ENCODE assay signal across 14 mouse cellular contexts in genomic region chr4:118060915-118061530, GRCm38 (mm10).
DNase-seq lines count a peak whose midpoint lies in the region; TF ChIP-seq lines count a peak whose summit lies in the region.
"Had no signal": no experiment of that assay in that cellular context is flagged by ENCODE, and none has a peak within 500 bp of the region (broad histone marks: within the 10 kb centered on the region; RNA-seq: fewer than 3 reads in every experiment).

No protein-coding gene starts in this region.

- no peak overlapping the region for H3K27ac ChIP-seq in heart, embryonic 10.5 days
- H3K27ac ChIP-seq in small intestine, adult 2 months (ENCODE audit: insufficient read depth, low read depth, low read length), result peak overlapping the region; percentile 76

- no peaks in the 10 kb centered on the region for H3K9me3 ChIP-seq in heart, embryonic 10.5 days
- H3K9me3 ChIP-seq: forebrain, embryonic 10.5 days had no signal

- 77% methylated on average over 13 of the region's 13 CpGs for WGBS in heart, embryonic 10.5 days
- WGBS in small intestine, adult 2 months, result 88% methylated on average over 13 of the region's 13 CpGs

- DNase-seq in heart, adult 11 months, result peak; percentile 97
- DNase-seq in heart, embryonic 10.5 days (ENCODE audit: low spot score), result no peak
- peak; percentile 33 for DNase-seq in NIH3T3 (ENCODE audit: low read depth)
- DNase-seq in lung, adult 18-20 months, result peak; percentile 46 to 60
- no peak for DNase-seq in c-Kit-positive CD71-positive TER-119-positive erythroid progenitor cells, embryonic 14.5 days (ENCODE audit: low spot score)
- no peak for DNase-seq in cerebellum, adult 9-11 months
- no peak for DNase-seq in left cerebral cortex, adult 18-20 months (ENCODE audit: low spot score in 2 of 2)
- DNase-seq: adrenal gland, postnatal 10 days; cerebellum, adult 11-12 months; left cerebral cortex, postnatal 4 days; liver, postnatal 0 days; thymus, postnatal 14 days had no signal

- H3K27me3 ChIP-seq in heart, embryonic 10.5 days (ENCODE audit: insufficient read depth, poor library complexity, severe bottlenecking), result no peaks in the 10 kb centered on the region
- H3K27me3 ChIP-seq in small intestine, adult 2 months (ENCODE audit: control insufficient read depth, insufficient read depth, low read length), result no peaks in the 10 kb centered on the region

- TF ChIP-seq POLR2A in small intestine, adult 2 months (IDR thresholded peaks at IDR 0.05; ENCODE audit: low read depth, low read length), result no peak

- H3K36me3 ChIP-seq in heart, embryonic 10.5 days, result no peaks in the 10 kb centered on the region
- no peaks in the 10 kb centered on the region for H3K36me3 ChIP-seq in small intestine, adult 2 months (ENCODE audit: control insufficient read depth, insufficient read depth, low read length)
- H3K36me3 ChIP-seq: forebrain, embryonic 10.5 days had no signal

- H3K4me1 ChIP-seq in heart, embryonic 10.5 days, result peaks cover 44% of the 10 kb centered on the region
- peaks cover 6% of the 10 kb centered on the region; the same call in 1 of the 2 replicates for H3K4me1 ChIP-seq in small intestine, adult 2 months (ENCODE audit: control insufficient read depth, insufficient read depth, insufficient read length, low read length)

- H3K4me3 ChIP-seq in heart, embryonic 10.5 days, result no peak overlapping the region
- no peak overlapping the region for H3K4me3 ChIP-seq in small intestine, adult 2 months (ENCODE audit: low read depth, low read length)
- H3K4me3 ChIP-seq: forebrain, embryonic 10.5 days had no signal

- no peak for TF ChIP-seq CTCF in small intestine, adult 2 months (IDR thresholded peaks at IDR 0.05; ENCODE audit: extremely low read depth, insufficient read length, insufficient replicate concordance, low read depth, low read length)

Comparison
In these comparisons a context has a peak if more than half of its experiments do, and no peak if none do; other contexts are left out.
1. DNase-seq: peak in heart, adult 11 months (single experiment), NIH3T3 (single experiment) and lung, adult 18-20 months (2 of 2); none in heart, embryonic 10.5 days (single experiment), c-Kit-positive CD71-positive TER-119-positive erythroid progenitor cells, embryonic 14.5 days (single experiment), cerebellum, adult 9-11 months (single experiment) and left cerebral cortex, adult 18-20 months (0 of 2).